Mouse (Mus musculus): ENCODE data around the gene Krtap7-1. TPM values are rescaled to one million over a fixed set of nuclear protein-coding genes. Genes with fewer than 3 reads are reported as not detected.

The Krtap7-1 gene
- total RNA-seq, 1 experiment from 2014 or later = not detected

Other genes with a start within 250 kb of the Krtap7-1 start
- not detected in 2 replicates for gene Krtap21-1, start 104.5 kb downstream of the Krtap7-1 start, total RNA-seq (2017)
- gene Krtap6-2, start 88.2 kb downstream of the Krtap7-1 start, total RNA-seq (2017) = not detected in 2 replicates
- gene Krtap8-1, start 20.4 kb downstream of the Krtap7-1 start, total RNA-seq (2017) = not detected in 2 replicates
- gene Krtap11-1, start 62.9 kb upstream of the Krtap7-1 start, total RNA-seq (2017) = not detected in 2 replicates